Mouse (Mus musculus): Measurements from ENCODE around the gene Mrrf. TPM values are rescaled to one million over a fixed set of nuclear protein-coding genes. Genes with fewer than 3 reads are reported as not detected.

The Mrrf gene
- 18.5 and 20.2 TPM in 2 replicates for polyA plus RNA-seq (2015; fragmentation: Nextera tagmentation; extraction: Ambion mirVana)

GRCm38 (mm10) chr2:36136300-36136941 lies at the start of gene Mrrf, which contains the start of gene Rbm18:
Mrrf (plus strand) TSS chr2:36136389.
Rbm18 (minus strand) TSS chr2:36136773.

GRCm38 (mm10) chr2:36104956-36105741 lies 31.0 kb upstream of the Mrrf start, which contains the start of gene Lhx6:
Lhx6 (minus strand) TSS chr2:36105408.

GRCm38 (mm10) chr2:36230366-36230765 lies 94.2 kb downstream of the Mrrf start, which contains the start of gene Ptgs1:
Ptgs1 (plus strand) TSS chr2:36230426.

Other genes with a start within 250 kb of the Mrrf start
- gene Ttll11, start 156.5 kb upstream of the Mrrf start, polyA plus RNA-seq (2015; fragmentation: Nextera tagmentation; extraction: Ambion mirVana), result 7.5 and 9.2 TPM in 2 replicates
- 392 and 412 TPM in 2 replicates for gene Ndufa8, start 87.0 kb upstream of the Mrrf start, polyA plus RNA-seq (2015; fragmentation: Nextera tagmentation; extraction: Ambion mirVana)
- 1.9 and 2.2 TPM in 2 replicates for gene Morn5, start 86.9 kb upstream of the Mrrf start, polyA plus RNA-seq (2015; fragmentation: Nextera tagmentation; extraction: Ambion mirVana)
- gene Lhx6, start 31.0 kb upstream of the Mrrf start, polyA plus RNA-seq (2015; fragmentation: Nextera tagmentation; extraction: Ambion mirVana), result 0.68 and 0.93 TPM in 2 replicates
- 78.7 and 83.0 TPM in 2 replicates for gene Rbm18, start 384 bp downstream of the Mrrf start, polyA plus RNA-seq (2015; fragmentation: Nextera tagmentation; extraction: Ambion mirVana)
- 9.2 and 10.2 TPM in 2 replicates for gene Ptgs1, start 94.0 kb downstream of the Mrrf start, polyA plus RNA-seq (2015; fragmentation: Nextera tagmentation; extraction: Ambion mirVana)
- not detected in 2 replicates for gene Olfr338, start 237.1 kb downstream of the Mrrf start, polyA plus RNA-seq (2015; fragmentation: Nextera tagmentation; extraction: Ambion mirVana)